Mouse (Mus musculus): ENCODE data around the gene Hdac7. TPM values are rescaled to one million over a fixed set of nuclear protein-coding genes. Genes with fewer than 3 reads are reported as not detected.
"Not testable (repeated sequence)": the region's sequence is repeated elsewhere in the genome, so short reads cannot be mapped to it uniquely, and the experiment has no call there.

Hdac7 gene
- 10 to 100 TPM; 45.9 to 52.5 TPM for total RNA-seq (2021)
- long read RNA-seq, experiment 1, full-length matches to known transcripts, result 6 of 61 reads
- long read RNA-seq, experiment 1, partial matches to known transcripts, result 27 of 61 reads
- long read RNA-seq, experiment 1, other reads (novel, unspliced or antisense), result 28 of 61 reads
- long read RNA-seq, experiment 2, full-length matches to known transcripts, result 8 of 77 reads
- long read RNA-seq, experiment 2, partial matches to known transcripts, result 24 of 77 reads
- long read RNA-seq, experiment 2, other reads (novel, unspliced or antisense), result 45 of 77 reads

- intact Hi-C loops (cut with DNase I), result no loop called here
- DNase-seq, result no peak
These were observed at the start of gene Hdac7 for GRCm38 (mm10) chr15:97844037-97845034. Hdac7 (minus strand) TSS chr15:97844502.

DNA sequence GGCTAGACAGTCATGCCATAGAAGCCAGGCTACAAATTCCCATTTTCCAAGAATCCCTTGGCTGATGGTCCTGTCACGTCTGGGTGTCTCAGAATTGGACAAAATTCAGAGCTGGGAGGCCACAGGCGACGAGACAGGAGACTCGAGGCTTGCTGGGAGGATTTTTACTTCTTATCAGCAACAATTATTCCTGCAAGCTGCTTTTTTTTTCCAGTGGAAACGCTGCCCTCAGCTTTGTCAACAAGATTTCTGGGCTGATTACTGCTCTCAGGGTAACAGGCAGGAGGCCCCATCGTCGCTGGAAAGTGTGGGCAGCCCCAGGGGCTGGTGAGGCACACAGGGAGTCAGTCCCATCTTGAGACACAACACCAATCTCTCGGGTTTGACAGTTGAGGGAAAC is 48.2 kb upstream of the Hdac7 start:
- DNase-seq, result no peak
- intact Hi-C loops (cut with DNase I), result no loop called here

DNA sequence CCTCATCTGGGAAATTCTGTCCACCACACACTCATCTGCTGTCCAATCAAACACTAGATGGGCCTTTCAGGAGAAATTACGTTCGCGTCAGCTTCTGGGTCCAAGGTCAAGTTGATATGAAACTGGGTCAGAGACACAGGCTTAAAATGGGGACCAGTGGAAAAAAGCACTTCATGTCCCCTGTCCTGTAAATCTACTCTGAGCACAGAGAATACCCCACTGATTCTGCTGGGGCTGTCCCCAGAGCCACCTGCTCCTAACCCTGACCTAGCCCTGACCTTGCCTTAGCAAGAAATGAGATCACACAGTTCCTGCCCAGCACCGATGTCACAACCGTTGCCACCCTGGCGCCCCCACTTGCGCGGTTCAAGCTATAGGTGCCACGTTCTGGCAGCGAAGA is 46.1 kb upstream of the Hdac7 start:
- intact Hi-C loops (cut with DNase I), result no loop called here
- DNase-seq, result no peak

- DNase-seq, result peak in 1 of 2 experiments; percentile 43
- intact Hi-C loops (cut with DNase I), result no loop called here
These were observed 45.7 kb upstream of the Hdac7 start for GRCm38 (mm10) chr15:97890017-97890416.

DNA sequence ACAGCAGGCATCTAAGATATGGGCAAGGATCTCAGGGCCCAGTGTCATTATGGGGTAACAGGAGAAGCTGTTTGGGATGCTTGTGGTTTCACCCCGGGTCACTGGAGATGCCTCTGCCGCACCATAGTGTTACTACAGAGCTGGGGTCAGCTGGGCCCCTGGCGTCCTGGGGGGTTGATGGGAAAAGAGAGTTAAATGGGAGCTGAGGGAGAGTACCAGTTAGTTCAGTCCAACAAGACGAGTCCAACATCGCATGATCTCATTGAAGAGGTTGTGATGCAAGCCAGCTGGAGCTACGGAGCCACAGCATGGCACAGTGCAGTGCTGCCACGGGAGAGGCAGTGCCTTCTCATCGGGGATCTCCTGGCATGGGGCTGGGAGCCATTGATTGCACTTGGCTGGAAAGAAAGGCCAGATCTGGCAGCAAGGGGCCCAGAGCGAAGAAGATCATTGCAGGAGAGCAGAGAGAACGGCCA is 43.3 kb upstream of the Hdac7 start:
- no peak for DNase-seq
- intact Hi-C loops (cut with DNase I), result no loop called here

DNA sequence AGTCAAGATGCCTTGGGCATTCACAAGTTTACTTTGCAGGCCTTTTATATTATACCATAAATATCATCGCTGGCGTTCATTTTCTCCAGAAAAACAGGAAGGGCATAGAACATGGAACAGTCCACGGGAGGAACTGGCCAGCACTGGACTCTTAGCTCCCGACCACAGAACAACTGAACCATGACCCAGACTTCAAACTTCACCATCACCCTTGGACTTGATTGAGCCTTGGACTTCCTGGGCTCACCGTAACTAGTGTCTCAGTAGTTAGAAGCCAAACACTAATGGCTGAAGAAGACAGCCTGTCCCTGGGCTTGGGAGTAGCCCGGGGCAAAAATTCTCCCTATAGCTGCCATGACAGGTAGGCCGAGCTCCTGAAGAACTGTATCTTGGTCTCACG is 37.1 kb upstream of the Hdac7 start:
- DNase-seq, result no peak
- intact Hi-C loops (cut with DNase I), result no loop called here

DNA sequence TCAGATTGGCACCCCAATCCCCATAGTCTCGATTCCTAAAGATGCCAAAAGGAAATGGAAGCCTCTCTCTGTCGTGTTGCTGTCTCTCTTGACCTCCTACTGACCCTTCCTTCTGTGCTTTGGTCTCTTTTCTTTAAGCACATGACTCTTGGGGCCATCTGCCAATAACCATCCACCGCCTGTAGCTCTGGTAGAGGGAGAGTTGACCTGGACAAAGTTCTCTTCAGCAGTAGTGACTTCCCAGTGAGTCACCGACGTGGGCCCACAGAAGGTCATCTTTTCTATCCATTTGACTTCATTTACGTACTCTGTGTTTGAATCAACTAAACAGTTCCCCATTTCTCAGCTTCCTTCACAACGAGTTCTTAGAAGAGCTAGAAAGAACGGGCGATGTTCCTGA is 36.1 kb upstream of the Hdac7 start:
- no peak for DNase-seq
- intact Hi-C loops (cut with DNase I), result no loop called here

GRCm38 (mm10) chr15:97878696-97879328 is 34.5 kb upstream of the Hdac7 start:
- intact Hi-C loops (cut with DNase I), result no loop called here
- DNase-seq, result peak in 1 of 2 experiments; percentile 37

DNA sequence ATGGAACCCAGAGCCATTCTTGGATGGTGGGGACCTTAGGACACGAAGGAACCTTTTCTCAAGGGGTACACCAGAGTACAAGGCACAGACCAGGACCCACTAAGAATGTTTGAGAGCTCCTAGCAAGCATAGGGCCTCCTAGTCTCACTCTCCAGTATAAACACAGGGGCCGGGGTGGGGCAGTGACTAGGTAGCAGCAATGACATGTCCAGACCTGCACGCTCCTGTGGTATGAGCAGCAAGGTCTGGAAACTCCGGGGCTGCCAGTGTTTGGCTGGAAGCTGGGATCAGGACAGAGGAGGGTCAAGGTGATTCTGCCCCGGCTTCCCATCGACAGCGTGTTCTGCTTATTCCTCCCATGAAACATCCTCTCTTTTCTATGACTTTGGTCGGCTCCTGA is 31.5 kb upstream of the Hdac7 start:
- intact Hi-C loops (cut with DNase I), result no loop called here
- DNase-seq, result no peak

- intact Hi-C loops (cut with DNase I), result loop anchor here (5.0 kb wide), 1 partner anchor 79 kb away; no protein-coding TSS in a partner anchor
- DNase-seq, result no peak
These were observed 29.4 kb upstream of the Hdac7 start for GRCm38 (mm10) chr15:97873717-97874116.

GRCm38 (mm10) chr15:97872161-97872560 is 27.9 kb upstream of the Hdac7 start:
- DNase-seq, result no peak
- intact Hi-C loops (cut with DNase I), result loop anchor here (5.0 kb wide), 1 partner anchor 80 kb away; no protein-coding TSS in a partner anchor

GRCm38 (mm10) chr15:97871055-97872030 is 27.0 kb upstream of the Hdac7 start:
- DNase-seq, result no peak
- intact Hi-C loops (cut with DNase I), result loop anchor here (5.0 kb wide), 1 partner anchor 81 kb away; no protein-coding TSS in a partner anchor

DNA sequence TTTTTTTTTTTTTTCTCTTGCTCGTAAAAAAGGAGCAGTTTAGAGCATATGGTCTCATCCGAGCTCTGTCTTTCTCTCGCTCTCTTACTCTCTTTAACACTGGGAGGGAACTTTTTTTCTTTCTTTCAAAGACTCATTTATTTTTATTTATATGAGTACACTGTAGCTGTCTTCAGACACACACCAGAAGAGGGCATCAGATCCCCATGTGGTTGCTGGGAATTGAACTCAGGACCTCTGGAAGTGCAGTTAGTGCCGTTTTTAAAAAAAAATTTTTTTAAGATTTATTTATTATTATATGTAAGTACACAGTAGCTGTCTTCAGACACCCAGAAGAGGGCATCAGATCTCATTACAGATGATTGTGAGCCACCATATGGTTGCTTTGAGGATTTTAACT is 25.8 kb upstream of the Hdac7 start:
- intact Hi-C loops (cut with DNase I), result loop anchor here (5.0 kb wide), 1 partner anchor 82 kb away; no protein-coding TSS in a partner anchor
- not testable (repeated sequence) for DNase-seq

GRCm38 (mm10) chr15:97868985-97869384 is 24.7 kb upstream of the Hdac7 start:
- DNase-seq, result no peak
- intact Hi-C loops (cut with DNase I), result no loop called here

DNA sequence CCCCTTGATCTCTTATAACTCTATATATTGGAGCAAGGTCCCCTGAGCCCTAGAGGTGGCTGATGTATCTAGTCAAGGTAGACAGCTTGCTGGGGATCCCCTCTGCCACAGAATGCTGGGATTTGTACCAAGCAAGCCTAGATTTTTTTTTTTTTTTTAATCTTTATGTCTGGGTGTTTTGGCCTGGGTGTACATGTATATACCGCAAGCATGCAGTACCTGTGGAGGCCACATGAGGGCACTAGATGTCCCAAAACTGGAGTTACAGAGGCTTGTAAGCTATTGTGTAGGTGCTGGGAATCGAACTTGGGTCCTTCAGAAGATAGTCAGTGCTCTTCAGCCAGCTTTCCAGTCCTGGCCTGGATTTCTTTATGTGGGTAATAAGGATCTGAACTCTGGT is 21.7 kb upstream of the Hdac7 start:
- DNase-seq, result no peak
- intact Hi-C loops (cut with DNase I), result no loop called here

- intact Hi-C loops (cut with DNase I), result no loop called here
- no peak for DNase-seq
These were observed 20.9 kb upstream of the Hdac7 start for GRCm38 (mm10) chr15:97865175-97865574.

DNA sequence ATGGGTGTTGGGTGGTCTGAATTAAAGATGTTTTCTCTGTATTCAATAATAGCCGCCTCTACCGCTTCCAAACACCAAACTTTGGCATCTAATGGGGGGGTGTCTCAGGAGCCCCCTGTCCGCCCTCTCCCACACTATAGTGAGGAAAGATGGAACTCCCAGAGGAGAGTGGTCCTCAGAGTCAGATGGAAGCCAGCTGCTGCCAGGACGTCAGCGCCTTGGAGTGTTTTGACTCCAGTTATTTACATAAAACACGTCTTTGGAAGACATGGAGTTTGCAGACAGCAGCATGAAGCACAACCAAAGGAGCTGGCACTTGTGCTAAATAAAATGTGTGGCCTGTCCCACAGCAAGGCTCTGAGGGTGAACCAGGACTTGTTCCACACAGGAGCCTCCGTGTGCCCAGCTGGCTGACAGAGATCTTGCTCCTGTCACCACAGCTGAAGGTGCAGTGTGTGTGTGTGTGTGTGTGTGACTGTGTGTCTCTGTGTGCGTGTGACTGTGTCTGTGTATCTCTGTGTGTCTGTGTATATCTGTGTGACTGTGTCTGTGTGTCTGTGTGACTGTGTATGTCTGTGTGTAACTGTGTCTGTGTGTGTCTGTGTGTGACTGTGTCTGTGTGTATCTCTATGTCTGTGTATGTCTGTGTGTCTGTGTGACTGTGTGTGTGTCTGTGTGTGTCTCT is 20.2 kb upstream of the Hdac7 start:
- intact Hi-C loops (cut with DNase I), result no loop called here
- no peak for DNase-seq

DNA sequence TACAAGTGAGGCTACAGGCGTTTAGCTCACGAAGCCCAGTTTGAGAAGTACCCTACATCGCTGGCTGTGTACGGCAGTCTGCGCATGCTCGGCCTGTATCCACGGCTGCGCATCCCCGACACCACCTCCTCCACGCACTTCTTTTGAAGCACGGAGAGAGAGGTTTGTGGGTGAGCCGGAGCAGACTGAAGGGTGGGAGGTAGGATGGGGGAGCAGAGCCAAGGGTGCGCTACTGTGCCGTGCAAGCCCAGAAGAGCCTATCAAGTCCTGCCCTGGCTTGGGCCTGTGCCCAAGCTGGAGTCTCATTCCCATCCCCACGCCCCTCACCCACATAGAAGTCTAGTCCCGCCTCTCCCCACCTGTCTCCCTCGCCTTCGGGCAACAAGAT is 19.2 kb upstream of the Hdac7 start:
- no peak for DNase-seq
- intact Hi-C loops (cut with DNase I), result no loop called here

DNA sequence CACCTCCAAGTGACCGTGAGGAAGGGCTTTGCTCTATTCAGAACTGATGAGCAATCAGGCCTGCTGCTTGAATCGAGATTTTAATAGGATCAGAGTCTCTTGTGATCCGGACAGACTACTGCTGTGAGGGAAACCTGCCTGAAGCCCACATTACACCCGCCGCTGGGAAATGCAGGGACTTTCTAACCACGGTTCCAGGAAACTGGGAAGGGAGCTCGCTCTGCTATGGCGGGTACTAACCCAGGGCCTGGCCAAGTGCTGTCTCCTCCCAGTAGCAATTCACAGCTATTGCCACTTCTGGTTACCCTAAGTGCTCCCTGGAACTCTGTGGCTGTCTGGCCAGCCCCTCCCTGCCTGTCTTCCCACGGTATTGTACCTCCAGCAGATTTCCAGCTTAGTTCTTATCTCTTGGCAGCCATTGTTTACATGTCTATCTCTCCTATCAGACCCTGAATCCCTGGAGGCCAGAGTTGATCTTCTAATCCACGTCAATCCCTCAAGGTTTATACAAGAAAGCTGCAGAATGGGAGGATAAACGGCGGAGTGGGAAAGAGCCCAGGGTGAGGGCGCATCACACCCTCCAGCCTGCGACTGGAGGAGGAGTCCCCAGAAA is 18.7 kb upstream of the Hdac7 start:
- intact Hi-C loops (cut with DNase I), result no loop called here
- DNase-seq, result no peak

All from heart, postnatal 14 days (tissue).